Mouse (Mus musculus) neutrophil, adult 5-6 weeks (primary cell): Measurements from ENCODE around the gene Il3. TPM values are rescaled to one million over a fixed set of nuclear protein-coding genes. Genes with fewer than 3 reads are reported as not detected.
"Not testable (repeated sequence)": the region's sequence is repeated elsewhere in the genome, so short reads cannot be mapped to it uniquely, and the experiment has no call there.

Source experiments
- ATAC-seq: fragments of 151-379, 151-347 bp; 2 replicates; pipeline ENCODE4 v1.8.0; 2017; ENCODE audit warnings: mild to moderate bottlenecking, moderate TSS enrichment; ENCODE audit not compliant: insufficient number of reproducible peaks, poor library complexity, low FRiP score, severe bottlenecking; ENCODE audit errors: extremely low read depth
- total RNA-seq: library from RNA; stranded (forward); fragments of 200-1000 nt; gene quantifications from 2 replicates; pipeline ENCODE4 v1.2.3, GENCODE M21; 2017

Gene Il3
- not detected in 2 replicates for total RNA-seq

DNA sequence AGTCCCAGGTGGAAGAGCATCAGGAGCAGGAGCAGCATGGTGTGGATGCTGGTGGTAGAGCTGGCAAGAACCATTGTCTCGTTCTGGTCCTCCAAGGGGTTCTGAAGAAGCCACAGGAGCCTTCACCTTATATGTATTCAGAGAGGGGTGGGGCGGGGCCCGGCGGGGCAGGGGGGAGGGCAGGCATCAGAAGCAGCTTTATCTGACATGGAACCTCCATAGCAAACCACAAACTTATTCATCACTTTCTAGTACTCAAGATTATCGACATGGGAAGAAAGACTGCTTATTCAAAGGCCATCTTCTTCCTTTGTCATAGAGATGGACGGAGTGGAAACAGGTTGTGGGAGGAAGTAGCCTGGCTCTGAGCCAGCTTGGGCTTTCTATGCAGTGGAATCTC, at the start of gene Il3:
Il3 (minus strand) TSS at position 101 of the 400 bp plus-strand sequence.
- ATAC-seq = no peak

DNA sequence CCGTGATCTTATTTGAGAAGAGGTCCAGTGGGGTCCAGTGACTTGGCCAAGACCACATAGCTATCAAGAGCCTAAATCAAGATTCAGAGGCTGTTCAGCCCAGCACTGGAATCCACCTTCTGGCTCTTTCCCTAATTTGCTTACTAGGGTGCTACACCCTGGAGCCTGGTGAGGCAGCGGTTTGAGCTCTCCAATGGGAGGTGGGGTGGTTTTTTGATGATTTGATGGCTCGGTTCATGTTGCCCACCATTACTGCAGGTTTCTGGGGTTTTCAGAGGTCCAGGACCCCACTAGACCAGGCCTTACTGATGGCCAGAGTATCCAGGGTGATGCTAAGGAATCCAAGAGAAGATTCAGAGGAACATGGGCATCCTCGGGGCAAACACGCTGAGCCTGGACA, 48.3 kb upstream of the Il3 start:
- no peak for ATAC-seq

DNA sequence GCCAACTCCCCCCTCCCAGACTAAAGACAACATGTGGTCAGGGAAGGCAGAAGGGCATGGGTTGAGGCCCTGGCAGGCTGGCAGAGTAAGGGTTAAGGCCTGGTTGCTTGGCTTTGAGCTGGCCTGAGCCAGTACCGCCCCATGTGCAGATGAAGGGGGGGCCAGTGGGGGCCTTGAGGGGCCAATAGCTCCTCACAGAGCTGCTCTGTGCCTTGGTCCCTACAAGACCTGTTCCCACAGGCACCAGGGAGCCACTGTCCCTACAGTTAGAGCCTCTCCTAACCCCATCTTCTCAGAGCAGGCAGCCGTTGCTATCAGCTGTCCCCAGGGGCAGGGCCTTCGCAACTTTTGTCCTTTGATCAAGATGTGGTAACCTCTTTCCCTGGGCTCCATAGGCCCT, 47.7 kb upstream of the Il3 start:
- no peak for ATAC-seq

DNA sequence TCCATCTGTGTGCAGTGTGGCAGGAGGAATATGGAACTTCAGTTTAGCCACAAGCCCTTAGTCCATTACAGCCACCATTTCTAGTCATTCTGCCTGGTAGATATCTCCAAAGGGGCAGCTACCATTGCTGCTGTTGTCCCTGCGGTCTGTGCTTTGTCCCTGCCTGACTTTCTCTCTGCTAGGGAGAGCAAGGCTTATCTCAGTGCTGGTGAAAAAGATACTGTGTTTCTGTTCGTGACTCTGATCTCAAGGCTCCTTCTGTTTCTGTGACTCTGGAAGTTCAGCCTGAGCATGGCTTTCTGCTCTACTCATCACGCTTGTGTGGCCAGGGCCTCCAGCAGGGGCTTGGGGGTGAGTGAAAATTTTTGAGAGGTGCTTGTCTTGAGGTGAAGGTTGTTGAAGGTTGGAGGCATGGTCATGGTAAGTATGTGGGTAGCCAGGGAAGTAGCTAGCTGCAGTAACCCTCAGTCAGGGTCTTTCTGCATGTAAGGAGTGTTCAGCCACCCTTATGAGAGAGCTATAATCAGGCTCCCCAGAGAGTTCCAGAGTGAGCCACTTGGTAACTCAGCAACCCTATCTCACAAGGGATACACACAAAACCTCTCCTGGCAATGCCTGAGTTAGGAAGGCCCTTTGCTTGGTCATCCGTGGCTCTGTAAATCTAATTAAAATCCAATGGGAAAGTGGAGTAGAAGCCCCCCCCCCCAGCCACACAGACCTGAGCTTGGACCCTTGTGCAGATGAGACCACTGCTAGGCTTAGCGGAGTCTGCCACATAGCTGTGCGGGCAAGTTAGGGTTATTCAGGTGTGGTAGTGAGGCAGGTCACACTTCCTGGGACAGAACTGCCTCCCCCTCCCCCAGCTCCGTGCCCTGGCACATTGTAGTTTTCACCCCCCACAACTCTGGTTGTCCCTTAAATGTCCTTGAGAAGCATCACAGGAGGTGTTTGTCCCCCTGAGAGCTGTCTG, 46.6 kb upstream of the Il3 start:
- ATAC-seq = no peak

DNA sequence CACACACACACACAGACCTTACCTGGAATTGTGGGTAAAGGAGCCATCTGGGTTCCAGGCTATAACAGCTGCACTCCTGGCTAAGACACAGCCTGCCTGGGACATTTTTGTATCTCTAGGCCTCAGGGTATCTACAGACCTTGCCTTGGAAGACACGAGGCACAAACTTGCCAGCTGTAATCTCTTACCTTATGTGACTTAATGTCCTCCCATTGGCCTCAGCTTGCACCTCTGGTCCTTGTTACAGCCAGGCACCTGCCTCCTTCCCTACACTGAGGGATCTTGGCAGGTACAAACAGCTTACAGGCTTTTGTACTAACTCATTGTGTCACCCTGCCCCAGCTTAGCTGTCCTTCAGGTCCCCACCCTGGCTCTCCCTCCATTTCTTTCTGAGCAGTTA, 45.5 kb upstream of the Il3 start:
- no peak for ATAC-seq

DNA sequence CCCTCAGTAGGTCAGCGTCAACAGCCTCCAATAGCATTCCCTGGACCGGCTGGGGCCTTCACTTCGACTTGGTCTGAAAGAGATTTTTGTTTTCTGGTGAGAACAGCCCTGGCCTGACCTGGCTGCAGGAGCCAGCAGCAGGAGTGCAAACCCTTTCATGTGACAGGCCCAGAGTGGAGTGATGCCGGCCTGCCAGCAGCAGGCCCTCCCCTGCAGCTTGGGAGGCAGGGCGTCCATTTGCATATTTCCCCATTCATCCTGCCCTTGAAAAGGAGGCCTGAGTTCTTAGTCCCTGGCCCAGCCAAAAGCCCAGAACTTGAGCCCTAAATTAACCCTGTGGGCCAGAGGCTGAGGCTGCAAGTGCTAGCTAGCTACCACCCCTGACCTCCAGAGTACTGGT, 44.9 kb upstream of the Il3 start:
- ATAC-seq = no peak

DNA sequence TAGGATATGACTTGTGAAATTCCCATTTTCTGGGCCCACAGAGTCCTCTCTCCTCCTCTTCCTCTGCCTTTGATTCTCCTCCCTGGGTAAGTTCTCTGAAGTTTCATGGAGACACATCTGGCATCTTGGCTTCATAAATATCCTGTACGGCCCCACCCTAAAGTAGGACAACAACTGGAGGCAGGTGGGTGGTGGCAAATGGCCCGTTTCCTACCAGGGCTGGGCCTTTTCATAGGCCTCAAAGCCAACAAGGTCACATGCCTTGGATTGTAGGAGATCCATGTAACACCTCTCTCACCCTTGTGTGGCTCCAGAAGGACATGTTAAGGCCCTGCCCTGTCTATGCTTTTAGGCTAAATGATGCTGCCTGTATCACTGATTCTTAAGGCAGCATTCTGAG, 43.5 kb upstream of the Il3 start:
- no peak for ATAC-seq

DNA sequence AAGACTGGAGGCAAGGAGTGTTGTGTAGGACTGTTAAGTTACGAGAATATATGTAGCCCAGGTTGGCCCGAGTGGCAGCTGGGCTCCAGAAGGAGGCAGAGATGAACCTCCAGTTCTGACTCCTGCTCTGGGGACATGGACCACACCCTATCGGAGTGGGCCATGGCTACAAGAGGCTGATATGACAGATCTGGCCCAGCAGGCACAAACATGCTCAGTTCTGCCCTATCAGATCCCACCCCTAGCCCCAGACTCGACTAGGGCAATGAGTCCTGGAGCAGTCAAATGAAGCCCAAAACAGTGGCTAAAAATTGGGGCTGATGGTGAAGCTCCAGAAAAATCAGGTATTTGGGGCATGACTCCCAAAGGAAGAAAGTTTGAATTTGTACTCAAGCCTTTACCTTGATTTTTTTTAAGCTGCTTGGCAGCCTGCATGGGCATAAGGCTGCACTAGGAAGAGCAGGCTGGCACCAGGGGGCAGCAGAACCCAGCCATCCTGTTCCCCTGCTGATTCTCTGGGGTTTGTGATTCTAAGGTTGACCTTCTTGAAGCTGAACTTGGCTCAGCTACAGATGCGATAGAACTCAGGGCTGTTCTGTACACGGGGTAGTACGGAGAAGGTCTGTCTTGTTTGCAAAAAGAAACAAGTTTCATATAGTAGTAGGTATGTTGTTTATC, 40.2 kb upstream of the Il3 start:
- no peak for ATAC-seq

DNA sequence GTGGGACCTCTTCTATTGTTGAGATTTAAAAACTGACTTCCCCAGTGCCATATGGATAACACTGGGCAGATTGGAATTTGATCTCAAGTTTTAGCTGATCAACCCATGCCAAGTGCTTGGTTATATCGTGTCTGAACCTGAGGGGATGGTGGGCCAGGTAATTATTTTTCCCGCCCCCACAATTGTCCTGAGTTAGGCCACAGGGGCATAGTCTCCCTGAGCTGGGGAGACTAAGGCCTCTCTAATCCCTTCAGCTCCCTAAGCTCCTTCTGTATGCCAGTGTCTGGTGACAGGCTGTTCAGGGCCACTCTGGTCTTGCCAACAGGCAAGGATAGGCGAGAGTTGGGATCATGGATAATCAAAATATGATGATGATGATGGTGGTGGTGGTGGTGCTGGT, 38.3 kb upstream of the Il3 start:
- ATAC-seq = no peak

DNA sequence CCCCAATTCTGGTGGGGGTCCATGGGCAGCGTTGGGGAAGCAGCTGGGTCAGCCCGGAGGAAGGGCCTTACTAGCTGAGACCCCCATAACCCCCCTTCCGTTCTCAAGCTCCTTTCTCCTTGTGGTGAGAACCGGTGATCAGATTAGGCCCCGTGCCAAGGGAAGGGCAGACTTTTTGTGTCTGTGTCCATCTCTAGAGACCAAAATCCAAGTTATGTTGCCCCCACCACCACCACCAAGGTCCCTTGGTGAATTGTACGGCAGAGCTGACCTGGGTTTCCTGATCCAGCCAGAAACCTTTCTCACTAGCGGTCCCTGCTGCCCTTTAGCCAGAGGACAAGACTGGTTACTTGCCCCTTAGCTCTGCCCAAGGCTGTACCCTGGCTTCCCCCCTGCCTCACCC, 37.4 kb upstream of the Il3 start:
- ATAC-seq = no peak

DNA sequence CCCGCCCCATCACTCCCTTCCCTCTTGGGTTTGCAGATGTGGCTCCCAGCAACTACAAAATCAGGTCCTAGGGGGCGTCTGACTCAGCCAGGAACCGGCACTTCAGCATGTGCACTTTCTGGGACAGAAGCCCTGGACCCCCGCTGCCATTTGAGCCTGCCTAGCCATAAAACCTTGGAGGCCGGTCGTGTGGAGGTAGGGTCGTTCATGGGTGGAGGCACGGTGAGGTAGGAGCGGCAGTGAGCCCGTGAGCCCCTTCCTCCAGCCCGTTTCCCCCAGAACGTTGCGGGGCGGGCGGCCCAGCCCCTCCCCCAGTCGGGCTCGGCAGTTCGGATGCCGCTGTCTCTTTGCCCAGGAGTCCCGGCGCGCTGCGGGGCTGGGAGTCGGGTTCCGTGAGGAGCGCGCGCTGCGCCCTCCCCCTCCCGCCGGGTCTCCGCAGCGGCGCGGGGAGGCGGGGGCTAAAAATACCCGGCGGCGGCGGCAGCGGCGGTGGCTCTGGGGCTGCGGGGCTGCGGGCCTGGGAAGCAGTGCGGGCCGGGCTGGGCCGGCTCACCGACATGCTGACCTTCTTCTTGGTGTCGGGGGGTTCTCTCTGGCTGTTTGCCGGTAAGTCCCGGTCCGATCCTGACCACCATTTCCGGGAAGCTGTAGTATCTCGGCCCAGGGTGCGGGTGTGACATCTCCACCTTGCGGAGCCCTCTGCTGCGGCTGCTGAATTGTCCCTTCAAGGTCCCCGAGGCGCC, 36.8 kb upstream of the Il3 start, which contains the start of gene Acsl6:
Acsl6 (plus strand) TSS at position 71 of the 743 bp plus-strand sequence.
- no peak for ATAC-seq

DNA sequence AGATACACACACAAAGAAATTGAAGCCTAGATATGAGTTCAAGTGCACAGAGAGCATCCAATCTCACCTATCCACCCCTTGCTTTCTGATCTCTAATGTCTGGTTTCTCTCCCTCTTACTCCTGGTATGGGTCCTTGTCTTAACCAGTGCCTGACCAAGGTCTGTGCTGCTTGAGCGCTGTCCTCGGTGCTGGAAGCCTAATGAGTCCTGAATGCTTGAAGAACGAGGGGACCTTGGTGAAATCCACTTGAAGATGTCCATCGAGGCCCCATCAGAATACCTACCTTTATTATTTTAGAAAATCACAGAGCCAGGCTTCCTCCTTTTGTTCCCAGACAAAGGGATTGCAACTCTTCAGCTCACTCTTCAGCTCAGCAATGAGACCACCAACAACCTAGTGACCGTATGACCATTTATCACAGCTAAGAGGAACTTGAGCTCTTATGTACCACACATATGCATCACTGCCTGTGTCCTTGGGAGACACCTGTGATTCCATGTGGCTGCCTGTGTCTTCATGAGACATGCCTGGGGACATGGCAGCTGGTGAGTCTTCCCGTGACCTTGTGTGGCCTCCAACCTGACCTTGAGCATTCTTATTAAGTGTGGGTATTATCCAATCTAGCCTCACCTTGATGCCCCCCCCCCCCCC, 36.1 kb upstream of the Il3 start:
- ATAC-seq = no peak

DNA sequence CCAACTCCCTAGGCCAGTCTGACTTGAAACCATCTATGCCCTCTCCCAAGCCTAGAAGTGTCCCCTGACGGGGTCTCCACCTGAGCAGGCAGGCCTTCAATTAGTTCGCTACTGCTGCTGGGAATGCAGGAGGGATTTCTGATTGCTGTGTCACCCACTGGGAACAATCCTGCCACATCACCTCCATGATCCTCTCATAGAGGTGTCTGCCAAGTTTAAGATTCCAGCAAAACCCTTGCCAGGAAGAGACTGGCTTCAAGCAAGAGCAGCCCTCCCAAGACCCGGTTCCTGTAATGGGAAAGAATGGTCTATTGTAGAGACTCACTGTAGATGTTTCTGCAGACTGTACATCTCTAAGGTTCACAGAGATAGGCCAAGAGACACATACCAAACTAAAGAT, 35.5 kb upstream of the Il3 start:
- no peak for ATAC-seq

DNA sequence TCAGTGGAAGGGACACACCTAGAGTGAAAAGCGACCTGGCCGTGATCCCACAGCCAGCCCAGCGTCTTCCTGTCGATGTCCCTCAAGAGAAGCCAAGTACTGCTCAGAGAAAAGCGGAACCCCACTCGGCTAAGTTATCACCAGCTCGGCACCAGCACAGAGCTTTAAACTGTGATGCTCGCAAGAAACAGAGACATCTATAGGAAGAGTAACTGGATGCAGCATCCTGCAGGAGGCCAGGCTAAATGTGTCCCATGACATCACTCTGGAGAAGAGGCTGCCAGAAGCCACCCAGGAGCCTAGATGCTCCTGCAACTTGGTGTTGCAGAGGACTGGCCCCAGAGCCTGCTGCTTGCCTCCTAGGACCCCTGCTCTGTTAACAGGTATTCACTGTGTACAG, 34.9 kb upstream of the Il3 start:
- ATAC-seq = no peak

DNA sequence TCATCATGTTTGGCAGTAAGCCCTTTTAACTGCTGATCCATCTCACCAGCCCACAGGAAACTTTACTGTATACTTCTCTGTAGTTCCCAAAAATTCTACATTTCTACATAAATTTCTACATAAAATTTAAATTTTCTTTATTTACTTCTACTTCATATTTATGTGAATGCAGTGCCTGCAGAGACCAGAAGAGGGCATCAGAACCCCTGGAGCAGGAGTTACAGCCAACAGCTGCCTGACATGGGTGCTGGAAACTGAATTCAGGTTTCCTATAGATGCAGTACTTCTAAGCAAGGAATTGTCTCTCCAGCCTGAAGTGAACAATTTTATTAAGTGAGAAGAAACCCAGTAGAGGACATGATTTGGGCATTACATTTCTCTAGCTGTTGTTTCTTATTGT, 31.7 kb upstream of the Il3 start:
- no peak for ATAC-seq

DNA sequence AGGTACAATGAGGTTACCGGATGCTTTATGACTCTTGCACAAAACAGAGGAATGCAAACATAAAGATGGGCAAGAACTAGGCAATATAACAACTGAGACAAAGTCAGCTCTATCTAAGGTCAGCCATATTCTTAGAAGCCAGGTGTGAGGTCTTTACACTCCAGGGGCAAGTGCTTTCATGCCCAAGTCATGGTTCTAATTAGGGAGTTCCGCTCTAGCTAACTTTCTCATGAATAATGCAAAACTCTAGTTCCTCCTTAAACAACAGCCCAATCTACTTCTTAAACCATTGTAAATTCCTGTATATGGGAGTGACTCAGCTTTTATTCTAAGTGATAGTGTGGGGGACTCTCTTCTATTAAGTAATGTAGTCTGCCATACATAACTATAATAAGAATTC, 30.4 kb upstream of the Il3 start:
- ATAC-seq = not testable (repeated sequence)

DNA sequence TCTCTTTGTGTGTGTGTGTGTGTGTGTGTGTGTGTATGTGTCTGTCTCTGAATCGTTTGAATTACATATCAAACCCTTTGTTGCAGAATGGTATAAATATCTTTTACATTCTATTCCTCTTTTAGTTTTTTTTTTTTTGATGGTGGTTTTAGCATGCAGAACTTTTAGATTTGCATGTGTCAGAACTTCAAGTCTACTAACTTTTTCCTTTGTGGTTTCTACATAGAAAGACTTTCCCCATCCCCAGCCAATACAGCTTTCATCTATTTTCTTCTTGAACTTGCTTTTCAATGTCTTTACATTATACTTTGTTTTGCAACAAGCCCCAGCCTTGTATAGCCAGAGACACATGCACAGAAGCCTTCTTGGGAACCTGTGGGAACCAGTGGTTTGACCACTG, 29.7 kb upstream of the Il3 start:
- no peak for ATAC-seq

DNA sequence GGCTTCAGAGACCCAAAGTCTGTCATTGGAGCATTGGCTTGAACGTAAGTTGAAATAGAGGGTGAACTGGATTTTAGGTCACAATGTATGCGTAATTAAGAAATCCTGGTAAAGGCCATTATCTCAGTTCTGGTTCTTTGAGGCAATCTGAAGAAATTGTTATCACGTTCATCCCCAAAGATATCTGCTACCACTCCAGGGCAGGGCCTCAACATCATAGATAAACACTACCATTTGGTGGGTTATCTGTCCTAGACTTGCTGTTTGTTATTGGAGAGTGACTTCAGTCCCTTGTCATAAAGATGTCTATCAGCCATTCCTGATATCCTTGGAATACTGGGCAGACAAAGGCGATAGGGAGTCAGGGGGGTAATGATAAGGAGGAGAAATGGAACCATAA, 28.9 kb upstream of the Il3 start:
- no peak for ATAC-seq
